Mouse (Mus musculus): ENCODE measurements around the gene Pde7b. TPM values are rescaled to one million over a fixed set of nuclear protein-coding genes. Genes with fewer than 3 reads are reported as not detected.

Pde7b gene
- polyA plus RNA-seq, 1 experiment from 2014 or later = 6.7 TPM

GRCm38 (mm10) chr10:20508497-20508896 lies 216.4 kb downstream of the Pde7b start:
- 75% methylated on average over 3 of the region's 3 CpGs for WGBS
- Histone ChIP-seq H3K36me3 (no peaks in the 10 kb centered on the region), H3K4me1 (replicated peaks) (peaks cover 9% of the 10 kb centered on the region), H3K27ac (no peak overlapping the region), H3K27me3 (no peaks in the 10 kb centered on the region), H3K4me3 (no peak overlapping the region), H3K9ac (no peak overlapping the region), H3K9me3 (replicated peaks) (no peaks in the 10 kb centered on the region; the same call in 1 of the 2 replicates), H3K4me2 (no peak overlapping the region)
- no peak for ATAC-seq (replicated peaks; ENCODE audit: insufficient number of reproducible peaks, insufficient read depth, low FRiP score, low read depth)

- Histone ChIP-seq H3K4me3 (no peak overlapping the region), H3K4me1 (replicated peaks) (peaks cover 8% of the 10 kb centered on the region; the same call in 1 of the 2 replicates), H3K4me2 (no peak overlapping the region), H3K9ac (no peak overlapping the region), H3K27me3 (no peaks in the 10 kb centered on the region), H3K27ac (no peak overlapping the region), H3K36me3 (no peaks in the 10 kb centered on the region), H3K9me3 (replicated peaks) (no peaks in the 10 kb centered on the region; the same call in 1 of the 2 replicates)
- no peak for ATAC-seq (replicated peaks; ENCODE audit: insufficient number of reproducible peaks, insufficient read depth, low FRiP score, low read depth)
- WGBS = 52% methylated on average over 9 of the region's 9 CpGs
These were observed 217.0 kb downstream of the Pde7b start for GRCm38 (mm10) chr10:20507732-20508412.

- Histone ChIP-seq H3K27me3 (no peaks in the 10 kb centered on the region), H3K4me1 (replicated peaks) (peaks cover 10% of the 10 kb centered on the region; the same call in 1 of the 2 replicates), H3K27ac (no peak overlapping the region), H3K9ac (no peak overlapping the region), H3K36me3 (no peaks in the 10 kb centered on the region), H3K4me3 (no peak overlapping the region), H3K9me3 (replicated peaks) (no peaks in the 10 kb centered on the region; the same call in 1 of the 2 replicates), H3K4me2 (no peak overlapping the region)
- WGBS = 82% methylated on average over 2 of the region's 2 CpGs
- no peak for ATAC-seq (replicated peaks; ENCODE audit: insufficient number of reproducible peaks, insufficient read depth, low FRiP score, low read depth)
These were observed 217.8 kb downstream of the Pde7b start for GRCm38 (mm10) chr10:20507069-20507468.

GRCm38 (mm10) chr10:20505454-20505853 lies 219.4 kb downstream of the Pde7b start:
- no peak overlapping the region for H3K27ac ChIP-seq
- H3K27me3 ChIP-seq = no peaks in the 10 kb centered on the region
- H3K9ac ChIP-seq = no peak overlapping the region
- no peaks in the 10 kb centered on the region for H3K36me3 ChIP-seq
- 85% methylated on average over 10 of the region's 10 CpGs for WGBS
- peaks cover 11% of the 10 kb centered on the region; the same call in 1 of the 2 replicates for H3K4me1 ChIP-seq (replicated peaks)
- H3K4me2 ChIP-seq = no peak overlapping the region
- no peak overlapping the region for H3K4me3 ChIP-seq
- H3K9me3 ChIP-seq (replicated peaks) = no peaks in the 10 kb centered on the region; the same call in 1 of the 2 replicates
- no peak for ATAC-seq (replicated peaks; ENCODE audit: insufficient number of reproducible peaks, insufficient read depth, low FRiP score, low read depth)

GRCm38 (mm10) chr10:20504800-20505199 lies 220.1 kb downstream of the Pde7b start:
- no peak overlapping the region for H3K9ac ChIP-seq
- H3K27me3 ChIP-seq = no peaks in the 10 kb centered on the region
- H3K4me3 ChIP-seq = no peak overlapping the region
- 85% methylated on average over 3 of the region's 3 CpGs for WGBS
- H3K9me3 ChIP-seq (replicated peaks) = no peaks in the 10 kb centered on the region; the same call in 1 of the 2 replicates
- ATAC-seq (replicated peaks; ENCODE audit: insufficient number of reproducible peaks, insufficient read depth, low FRiP score, low read depth) = no peak
- no peaks in the 10 kb centered on the region for H3K36me3 ChIP-seq
- no peak overlapping the region for H3K4me2 ChIP-seq
- peaks cover 11% of the 10 kb centered on the region; the same call in 1 of the 2 replicates for H3K4me1 ChIP-seq (replicated peaks)
- no peak overlapping the region for H3K27ac ChIP-seq

GRCm38 (mm10) chr10:20503265-20504025 lies 221.4 kb downstream of the Pde7b start:
- Histone ChIP-seq H3K36me3 (no peaks in the 10 kb centered on the region), H3K27ac (no peak overlapping the region), H3K4me1 (replicated peaks) (peaks cover 8% of the 10 kb centered on the region; the same call in 1 of the 2 replicates), H3K4me2 (no peak overlapping the region), H3K4me3 (no peak overlapping the region), H3K9me3 (replicated peaks) (no peaks in the 10 kb centered on the region; the same call in 1 of the 2 replicates), H3K27me3 (no peaks in the 10 kb centered on the region), H3K9ac (no peak overlapping the region)
- ATAC-seq (replicated peaks; ENCODE audit: insufficient number of reproducible peaks, insufficient read depth, low FRiP score, low read depth) = no peak
- WGBS = 78% methylated on average over 17 of the region's 17 CpGs

GRCm38 (mm10) chr10:20501221-20501620 lies 223.7 kb downstream of the Pde7b start:
- Histone ChIP-seq H3K27ac (no peak overlapping the region), H3K36me3 (no peaks in the 10 kb centered on the region), H3K4me1 (replicated peaks) (0 out of 2 replicates have a peak, but pooled peaks cover 3% of the 10 kb centered on the region), H3K9ac (no peak overlapping the region), H3K9me3 (replicated peaks) (no peaks in the 10 kb centered on the region; the same call in 1 of the 2 replicates), H3K27me3 (no peaks in the 10 kb centered on the region), H3K4me2 (no peak overlapping the region), H3K4me3 (no peak overlapping the region)
- 72% methylated on average over 6 of the region's 6 CpGs for WGBS
- ATAC-seq (replicated peaks; ENCODE audit: insufficient number of reproducible peaks, insufficient read depth, low FRiP score, low read depth) = no peak

- no peaks in the 10 kb centered on the region for H3K36me3 ChIP-seq
- no peak overlapping the region for H3K27ac ChIP-seq
- 90% methylated on average over 4 of the region's 4 CpGs for WGBS
- H3K4me3 ChIP-seq = no peak overlapping the region
- H3K9me3 ChIP-seq (replicated peaks) = no peaks in the 10 kb centered on the region
- H3K9ac ChIP-seq = no peak overlapping the region
- no peak for ATAC-seq (replicated peaks; ENCODE audit: insufficient number of reproducible peaks, insufficient read depth, low FRiP score, low read depth)
- no peaks in the 10 kb centered on the region for H3K27me3 ChIP-seq
- H3K4me1 ChIP-seq (replicated peaks) = peaks cover 16% of the 10 kb centered on the region
- H3K4me2 ChIP-seq = no peak overlapping the region
These were observed 229.8 kb downstream of the Pde7b start for GRCm38 (mm10) chr10:20495051-20495450.

GRCm38 (mm10) chr10:20493826-20494455 lies 230.9 kb downstream of the Pde7b start:
- H3K27ac ChIP-seq = no peak overlapping the region
- H3K4me1 ChIP-seq (replicated peaks) = peaks cover 21% of the 10 kb centered on the region
- 68% methylated on average over 5 of the region's 5 CpGs for WGBS
- no peaks in the 10 kb centered on the region for H3K9me3 ChIP-seq (replicated peaks)
- no peaks in the 10 kb centered on the region for H3K27me3 ChIP-seq
- H3K9ac ChIP-seq = no peak overlapping the region
- no peak for ATAC-seq (replicated peaks; ENCODE audit: insufficient number of reproducible peaks, insufficient read depth, low FRiP score, low read depth)
- no peak overlapping the region for H3K4me3 ChIP-seq
- no peak overlapping the region for H3K4me2 ChIP-seq
- H3K36me3 ChIP-seq = no peaks in the 10 kb centered on the region

- Histone ChIP-seq H3K36me3 (no peaks in the 10 kb centered on the region), H3K4me2 (no peak overlapping the region), H3K9me3 (replicated peaks) (no peaks in the 10 kb centered on the region), H3K4me1 (replicated peaks) (peaks cover 34% of the 10 kb centered on the region), H3K4me3 (no peak overlapping the region), H3K27ac (peak overlapping the region; percentile 61), H3K9ac (no peak overlapping the region), H3K27me3 (no peaks in the 10 kb centered on the region)
- 39% methylated on average over 11 of the region's 11 CpGs for WGBS
- no peak; the same call in 1 of the 2 replicates for ATAC-seq (replicated peaks; ENCODE audit: insufficient number of reproducible peaks, insufficient read depth, low FRiP score, low read depth)
These were observed 232.5 kb downstream of the Pde7b start for GRCm38 (mm10) chr10:20492216-20492964.

Measured in heart, embryonic 15.5 days (tissue).